19 mouse cellular contexts compared by ENCODE assay signal in genomic region chr1:38448854-38449253, GRCm38 (mm10).
DNase-seq lines count a peak whose midpoint lies in the region; ATAC-seq lines count a peak whose summit lies in the region.
"Had no signal": no experiment of that assay in that cellular context is flagged by ENCODE, and none has a peak within 500 bp of the region (broad histone marks: within the 10 kb centered on the region; RNA-seq: fewer than 3 reads in every experiment).

No protein-coding gene starts in this region.

- ATAC-seq in heart, embryonic 11.5 days (replicated peaks; ENCODE audit: insufficient number of reproducible peaks, low FRiP score, low TSS enrichment), result peak; percentile 29; the same call in 1 of the 2 replicates
- ATAC-seq in lung, embryonic 15.5 days (ENCODE audit: borderline replicate concordance, extremely low read depth, low FRiP score, low TSS enrichment), result 0 out of 2 replicates have a peak, but pooled peaks have one; percentile 23
- ATAC-seq in liver, embryonic 15.5 days (ENCODE audit: insufficient read depth), result no peak
- ATAC-seq: forebrain, embryonic 16.5 days; hindbrain, postnatal 0 days had no signal

- no peak overlapping the region for H3K9ac ChIP-seq in heart, embryonic 11.5 days (ENCODE audit: low read depth, low read length)
- no peak overlapping the region for H3K9ac ChIP-seq in lung, embryonic 15.5 days
- peak overlapping the region; percentile 28; the same call in 1 of the 2 replicates for H3K9ac ChIP-seq in liver, embryonic 15.5 days
- H3K9ac ChIP-seq: lung, embryonic 14.5 days had no signal

- peak overlapping the region; percentile 36; the same call in 1 of the 2 replicates for H3K27ac ChIP-seq in heart, embryonic 11.5 days (ENCODE audit: low read depth, low read length)
- no peak overlapping the region for H3K27ac ChIP-seq in lung, embryonic 15.5 days
- peak overlapping the region; percentile 91 for H3K27ac ChIP-seq in liver, embryonic 15.5 days (replicated peaks)
- H3K27ac ChIP-seq: hindbrain, postnatal 0 days; midbrain, embryonic 10.5 days had no signal

- H3K27me3 ChIP-seq in heart, embryonic 11.5 days (ENCODE audit: control insufficient read depth, insufficient read depth, low read length), result no peaks in the 10 kb centered on the region
- no peaks in the 10 kb centered on the region for H3K27me3 ChIP-seq in lung, embryonic 15.5 days
- H3K27me3 ChIP-seq in liver, embryonic 15.5 days, result no peaks in the 10 kb centered on the region

- WGBS in heart, embryonic 11.5 days (ENCODE audit: insufficient replicate concordance), result 49% methylated on average over 3 of the region's 3 CpGs
- 43% methylated on average over 3 of the region's 3 CpGs for WGBS in lung, embryonic 15.5 days
- WGBS in liver, embryonic 15.5 days (ENCODE audit: insufficient replicate concordance), result 57% methylated on average over 3 of the region's 3 CpGs

- no peak for DNase-seq in heart, adult 8-10 months (ENCODE audit: low spot score)
- DNase-seq in lung, postnatal 36 days, result no peak
- peak; percentile 13 for DNase-seq in c-Kit-negative CD71-positive TER-119-positive erythroid progenitor cells, embryonic 14.5 days (ENCODE audit: low read depth, low spot score)
- no peak for DNase-seq in spleen, postnatal 14 days (ENCODE audit: low spot score in 2 of 2)
- DNase-seq: adrenal gland, postnatal 14 days; cerebellum, postnatal 36 days; gastrocnemius, postnatal 10 days; kidney, adult 8-10 months; layer of hippocampus, adult 9-11 months; lung, embryonic 14.5 days; spleen, adult 18-20 months had no signal

- H3K9me3 ChIP-seq in heart, embryonic 11.5 days (replicated peaks; ENCODE audit: control insufficient read depth, low read length), result no peaks in the 10 kb centered on the region
- no peaks in the 10 kb centered on the region for H3K9me3 ChIP-seq in lung, embryonic 15.5 days
- H3K9me3 ChIP-seq in liver, embryonic 15.5 days (replicated peaks), result no peaks in the 10 kb centered on the region
- H3K9me3 ChIP-seq: G1E; midbrain, embryonic 10.5 days had no signal

- no peaks in the 10 kb centered on the region for H3K36me3 ChIP-seq in heart, embryonic 11.5 days (ENCODE audit: control insufficient read depth, insufficient read depth, low read length)
- H3K36me3 ChIP-seq in lung, embryonic 15.5 days, result no peaks in the 10 kb centered on the region
- no peaks in the 10 kb centered on the region for H3K36me3 ChIP-seq in liver, embryonic 15.5 days (replicated peaks)
- H3K36me3 ChIP-seq: G1E; midbrain, embryonic 10.5 days had no signal

- no peak overlapping the region for H3K4me2 ChIP-seq in heart, embryonic 11.5 days
- no peak overlapping the region for H3K4me2 ChIP-seq in lung, embryonic 15.5 days
- H3K4me2 ChIP-seq in liver, embryonic 15.5 days, result no peak overlapping the region; the same call in 1 of the 2 replicates
- H3K4me2 ChIP-seq: lung, embryonic 14.5 days had no signal

- H3K4me3 ChIP-seq in heart, embryonic 11.5 days (ENCODE audit: low read depth, low read length), result no peak overlapping the region
- H3K4me3 ChIP-seq in lung, embryonic 15.5 days, result no peak overlapping the region
- no peak overlapping the region for H3K4me3 ChIP-seq in liver, embryonic 15.5 days (replicated peaks)
- H3K4me3 ChIP-seq: midbrain, embryonic 10.5 days; myocyte had no signal

- peaks cover 42% of the 10 kb centered on the region for H3K4me1 ChIP-seq in heart, embryonic 11.5 days (ENCODE audit: control insufficient read depth, insufficient read depth, low read length)
- H3K4me1 ChIP-seq in lung, embryonic 15.5 days, result peaks cover 19% of the 10 kb centered on the region
- H3K4me1 ChIP-seq in liver, embryonic 15.5 days (replicated peaks), result peaks cover 54% of the 10 kb centered on the region
